Mouse (Mus musculus): ENCODE measurements around the gene Rnf150.

Rnf150 gene

GRCm38 (mm10) chr8:82889062-82889720, 26.0 kb downstream of the Rnf150 start:
- no peak for DNase-seq (ENCODE audit: low spot score in 2 of 2)

- DNase-seq (ENCODE audit: low spot score in 2 of 2): no peak
These were observed 31.9 kb downstream of the Rnf150 start for GRCm38 (mm10) chr8:82895091-82895490.

GRCm38 (mm10) chr8:82896796-82897195, 33.6 kb downstream of the Rnf150 start:
- DNase-seq (ENCODE audit: low spot score in 2 of 2): no peak

- DNase-seq (ENCODE audit: low spot score in 2 of 2): no peak
These were observed 34.7 kb downstream of the Rnf150 start for GRCm38 (mm10) chr8:82897628-82898458.

GRCm38 (mm10) chr8:82898459-82898841, 35.3 kb downstream of the Rnf150 start:
- DNase-seq (ENCODE audit: low spot score in 2 of 2): no peak

- no peak for DNase-seq (ENCODE audit: low spot score in 2 of 2)
These were observed 37.8 kb downstream of the Rnf150 start for GRCm38 (mm10) chr8:82900958-82901357.

- no peak for DNase-seq (ENCODE audit: low spot score in 2 of 2)
These were observed 38.5 kb downstream of the Rnf150 start for GRCm38 (mm10) chr8:82901549-82902138.

GRCm38 (mm10) chr8:82903497-82903896, 40.3 kb downstream of the Rnf150 start:
- DNase-seq (ENCODE audit: low spot score in 2 of 2): no peak

GRCm38 (mm10) chr8:82907271-82907670, 44.1 kb downstream of the Rnf150 start:
- DNase-seq (ENCODE audit: low spot score in 2 of 2): no peak

GRCm38 (mm10) chr8:82911436-82911835, 48.3 kb downstream of the Rnf150 start:
- DNase-seq (ENCODE audit: low spot score in 2 of 2): no peak

- DNase-seq (ENCODE audit: low spot score in 2 of 2): no peak
These were observed 49.1 kb downstream of the Rnf150 start for GRCm38 (mm10) chr8:82912282-82912681.

- no peak for DNase-seq (ENCODE audit: low spot score in 2 of 2)
These were observed 51.4 kb downstream of the Rnf150 start for GRCm38 (mm10) chr8:82914543-82914942.

GRCm38 (mm10) chr8:82916851-82917539, 53.8 kb downstream of the Rnf150 start:
- no peak for DNase-seq (ENCODE audit: low spot score in 2 of 2)

- no peak for DNase-seq (ENCODE audit: low spot score in 2 of 2)
These were observed 54.6 kb downstream of the Rnf150 start for GRCm38 (mm10) chr8:82917540-82918316.

GRCm38 (mm10) chr8:82919676-82920075, 56.5 kb downstream of the Rnf150 start:
- DNase-seq (ENCODE audit: low spot score in 2 of 2): no peak

- DNase-seq (ENCODE audit: low spot score in 2 of 2): no peak
These were observed 57.0 kb downstream of the Rnf150 start for GRCm38 (mm10) chr8:82920124-82920523.

- DNase-seq (ENCODE audit: low spot score in 2 of 2): no peak
These were observed 62.1 kb downstream of the Rnf150 start for GRCm38 (mm10) chr8:82925286-82925685.

GRCm38 (mm10) chr8:82926518-82926917, 63.4 kb downstream of the Rnf150 start:
- no peak for DNase-seq (ENCODE audit: low spot score in 2 of 2)

- no peak for DNase-seq (ENCODE audit: low spot score in 2 of 2)
These were observed 68.4 kb downstream of the Rnf150 start for GRCm38 (mm10) chr8:82931554-82931953.

GRCm38 (mm10) chr8:82936162-82936561, 73.0 kb downstream of the Rnf150 start:
- no peak for DNase-seq (ENCODE audit: low spot score in 2 of 2)

- DNase-seq (ENCODE audit: low spot score in 2 of 2): no peak
These were observed 73.7 kb downstream of the Rnf150 start for GRCm38 (mm10) chr8:82936866-82937265.
